In the genomic region with DNA sequence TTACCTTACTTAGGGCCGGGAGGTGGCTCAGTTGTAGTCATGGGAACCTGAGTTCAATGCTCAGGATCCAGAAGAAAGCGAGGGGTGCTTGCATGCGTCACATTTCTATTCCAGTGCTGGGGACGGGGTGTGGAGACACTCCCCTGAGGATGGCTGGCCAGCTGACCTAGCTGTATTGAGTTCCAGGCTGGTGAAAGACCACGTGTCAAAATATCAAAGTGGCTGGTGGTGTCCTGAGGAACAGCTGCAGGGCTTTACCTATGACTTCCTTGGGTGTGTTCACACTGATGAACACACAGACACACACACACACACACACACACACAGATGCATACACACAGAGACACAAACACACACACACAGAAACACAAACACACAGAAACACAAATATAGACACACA, we compare ENCODE assay signal across 19 mouse cellular contexts.
"Had no signal": no experiment of that assay in that cellular context is flagged by ENCODE, and none has a peak within 500 bp of the region (broad histone marks: within the 10 kb centered on the region; RNA-seq: fewer than 3 reads in every experiment).

No protein-coding gene starts in this region.

- H3K4me3 ChIP-seq: heart, embryonic 10.5 days; heart, embryonic 12.5 days; hindbrain, embryonic 10.5 days; hindbrain, embryonic 12.5 days; intestine, embryonic 15.5 days; left cerebral cortex, adult 2 months; limb, embryonic 13.5 days; limb, embryonic 15.5 days; liver, embryonic 12.5 days had no signal

- H3K36me3 ChIP-seq: heart, embryonic 10.5 days; heart, embryonic 12.5 days; hindbrain, embryonic 10.5 days; hindbrain, embryonic 12.5 days; intestine, embryonic 15.5 days; limb, embryonic 13.5 days; limb, embryonic 15.5 days; liver, embryonic 12.5 days had no signal

- H3K27ac ChIP-seq: heart, embryonic 10.5 days; hindbrain, embryonic 10.5 days; hindbrain, embryonic 12.5 days; hindbrain, embryonic 14.5 days; intestine, embryonic 15.5 days; left cerebral cortex, adult 2 months; limb, embryonic 13.5 days; limb, embryonic 15.5 days; liver, embryonic 12.5 days had no signal

- H3K4me1 ChIP-seq: liver, embryonic 12.5 days had no signal

- DNase-seq: gastrocnemius, postnatal 14 days; heart, adult 18-20 months; heart, postnatal 10 days; heart, postnatal 4 days; kidney, adult 18-20 months; kidney, adult 8-10 months; kidney, postnatal 10 days; kidney, postnatal 25 days; kidney, postnatal 4 days had no signal

- H3K27me3 ChIP-seq: hindbrain, embryonic 12.5 days; intestine, embryonic 15.5 days; limb, embryonic 13.5 days; limb, embryonic 15.5 days had no signal

- H3K9me3 ChIP-seq: heart, embryonic 10.5 days; heart, embryonic 12.5 days; hindbrain, embryonic 10.5 days; hindbrain, embryonic 12.5 days; intestine, embryonic 15.5 days; limb, embryonic 13.5 days; limb, embryonic 15.5 days; liver, embryonic 12.5 days had no signal
